ENCODE assay signal across 8 mouse cellular contexts in genomic region chrX:99853261-99853741, GRCm38 (mm10). TPM values are rescaled to one million over a fixed set of nuclear protein-coding genes. Genes with fewer than 3 reads are reported as not detected.
DNase-seq lines count a peak whose midpoint lies in the region; ATAC-seq and TF ChIP-seq lines count a peak whose summit lies in the region.

No protein-coding gene starts in this region.

- H3K4me2 ChIP-seq in hindbrain, postnatal 0 days (ENCODE audit: low read depth, low read length): peak overlapping the region; percentile 36

- no peaks in the 10 kb centered on the region for H3K36me3 ChIP-seq in hindbrain, postnatal 0 days (ENCODE audit: insufficient read depth, low read length)

- H3K27ac ChIP-seq in hindbrain, postnatal 0 days: peak overlapping the region; percentile 36; the same call in 1 of the 2 replicates

- H3K4me1 ChIP-seq in hindbrain, postnatal 0 days (ENCODE audit: insufficient read depth, low read length): no peaks in the 10 kb centered on the region

- WGBS in hindbrain, postnatal 0 days: 26% methylated on average over 33 of the region's 35 CpGs

- ATAC-seq in hindbrain, postnatal 0 days: peak; percentile 80
- ATAC-seq in megakaryocyte-erythroid progenitor cell, adult 5-6 weeks (replicated peaks; ENCODE audit: low FRiP score, low TSS enrichment, poor library complexity, severe bottlenecking): peak; percentile 95

- H3K27me3 ChIP-seq in hindbrain, postnatal 0 days (ENCODE audit: insufficient read depth, low read length): no peaks in the 10 kb centered on the region

- peak; percentile 59 for TF ChIP-seq CTCF in hindbrain, postnatal 0 days (IDR thresholded peaks at IDR 0.05; ENCODE audit: low read depth)

- intact Hi-C loops in gastrocnemius, postnatal 14 days (cut with DNase I; ENCODE audit: low total_unique reads): loop anchor here (5.0 to 10.0 kb wide), 2 partner anchors 539 to 632 kb away; no protein-coding TSS in a partner anchor
- intact Hi-C loops in left cerebral cortex, postnatal 36 days (cut with DNase I): no loop called here

- H3K9ac ChIP-seq in hindbrain, postnatal 0 days (replicated peaks; ENCODE audit: low read length): no peak overlapping the region; the same call in 1 of the 2 replicates

- peak overlapping the region; percentile 18 for H3K4me3 ChIP-seq in hindbrain, postnatal 0 days (ENCODE audit: low read length)

- peak; percentile 23 for DNase-seq in adipocyte (ENCODE audit: low spot score)
- peak; percentile 22 to 27 for DNase-seq in cerebellum, postnatal 36 days
- DNase-seq in gastrocnemius, postnatal 14 days: peak; percentile 81
- DNase-seq in hindbrain, postnatal 0 days (ENCODE audit: low spot score): peak; percentile 59
- peak; percentile 18 to 38 for DNase-seq in left cerebral cortex, postnatal 36 days (ENCODE audit: low spot score in 2 of 2)
- peak; percentile 59 for DNase-seq in skeletal muscle tissue, adult 2 months (ENCODE audit: low read depth, low spot score)
- DNase-seq in yolk sac, embryonic 10.5 days (ENCODE audit: low spot score): peak; percentile 65

- H3K9me3 ChIP-seq in hindbrain, postnatal 0 days (ENCODE audit: low read length): no peaks in the 10 kb centered on the region

RNA-seq across cellular contexts. Expression of gene Tmem28, which starts 32.5 kb away (rescaled TPM):
- total RNA-seq in gastrocnemius, postnatal 14 days (2021): under 1 TPM; 0.11 to 0.31 TPM
- 10.4 and 12.4 TPM in 2 replicates for total RNA-seq in hindbrain, postnatal 0 days (2014; rRNA removed)
- polyA plus RNA-seq in hindbrain, postnatal 0 days (2015; fragmentation: Nextera tagmentation; extraction: Ambion mirVana): 1.1 and 1.2 TPM in 2 replicates
- total RNA-seq in left cerebral cortex, postnatal 36 days (2021): 10 to 100 TPM; 15.3 to 19.6 TPM
- not detected in 2 replicates for total RNA-seq in megakaryocyte-erythroid progenitor cell, adult 5-6 weeks (2014; fragmentation: Nextera tagmentation)
- total RNA-seq in megakaryocyte-erythroid progenitor cell, adult 5-6 weeks (2017): not detected in 2 replicates

Comparison
In these comparisons a context has a peak if more than half of its experiments do, and no peak if none do; other contexts are left out.
1. Peak in every context shown above with its lines: DNase-seq, ATAC-seq, H3K4me3 ChIP-seq and H3K27ac ChIP-seq.
2. DNase-seq: peak in every context shown above with its lines; median percentile 81 in gastrocnemius, postnatal 14 days; 65 in yolk sac, embryonic 10.5 days; 59 in hindbrain, postnatal 0 days; 59 in skeletal muscle tissue, adult 2 months; 28 in left cerebral cortex, postnatal 36 days; 24 in cerebellum, postnatal 36 days; 23 in adipocyte.